Comparison of ENCODE assay signal across 9 mouse cellular contexts in the genomic region with DNA sequence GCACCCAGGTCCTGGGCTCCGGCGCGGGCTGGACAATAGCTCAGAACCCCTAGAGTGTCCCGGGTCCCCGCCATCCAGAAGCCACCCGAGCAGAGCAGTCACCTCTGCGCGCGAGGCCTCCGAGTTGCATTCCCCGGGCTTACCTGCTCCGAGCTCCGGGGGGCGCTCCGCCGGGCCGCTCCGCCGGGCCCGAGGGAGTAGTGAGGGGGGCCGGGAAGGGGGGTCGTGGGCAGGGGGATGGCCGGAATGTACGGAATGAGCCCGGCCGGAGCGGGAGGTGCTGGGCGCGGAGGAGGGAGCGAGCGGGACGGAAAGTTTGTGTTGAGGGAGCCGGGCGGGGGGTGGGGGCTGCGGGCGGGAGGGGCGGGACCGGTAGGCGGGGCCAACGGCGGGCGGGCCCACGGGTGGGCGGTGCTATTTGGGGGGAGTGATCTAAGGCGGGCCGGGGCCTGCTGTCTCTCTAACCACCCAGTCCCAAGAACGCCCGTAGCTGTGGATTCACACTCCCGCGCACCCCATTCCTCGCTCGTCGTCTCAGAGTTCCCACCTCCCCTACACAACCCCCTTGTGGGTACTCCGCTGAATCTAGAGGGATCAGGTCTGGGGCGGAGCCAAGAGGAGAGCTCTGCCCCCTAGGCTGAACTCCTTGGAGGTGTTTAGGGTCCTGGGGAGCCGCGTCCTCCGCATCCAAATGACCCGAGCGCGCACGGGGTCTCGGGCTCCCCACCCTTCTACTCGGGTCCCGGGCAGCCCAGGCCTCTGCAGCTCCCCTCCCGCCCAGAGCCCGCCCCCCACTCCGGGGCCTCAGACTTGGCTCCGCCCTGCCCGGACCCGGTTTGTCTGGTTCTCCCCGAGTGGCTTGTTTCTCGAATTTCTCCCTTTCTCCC. TPM values are rescaled to one million over a fixed set of nuclear protein-coding genes. Genes with fewer than 3 reads are reported as not detected.
DNase-seq lines count a peak whose midpoint lies in the region; ATAC-seq and TF ChIP-seq lines count a peak whose summit lies in the region.
"Had no signal": no experiment of that assay in that cellular context is flagged by ENCODE, and none has a peak within 500 bp of the region (broad histone marks: within the 10 kb centered on the region; RNA-seq: fewer than 3 reads in every experiment).

A gene (minus strand): TSS at position 352 of the 887 bp plus-strand sequence.

- ATAC-seq in hindbrain, embryonic 13.5 days (ENCODE audit: low FRiP score), result peak; percentile 69
- peak; percentile 69 for ATAC-seq in midbrain, postnatal 0 days (ENCODE audit: low FRiP score)
- ATAC-seq in monocyte, adult 5-6 weeks (replicated peaks; ENCODE audit: insufficient number of reproducible peaks, low FRiP score, low TSS enrichment, poor library complexity, severe bottlenecking), result no peak

- H3K27me3 ChIP-seq in ES-Bruce4 (ENCODE audit: control insufficient read depth, insufficient read depth, low read length, poor library complexity, severe bottlenecking), result no peaks in the 10 kb centered on the region
- peaks cover 73% of the 10 kb centered on the region for H3K27me3 ChIP-seq in hindbrain, embryonic 13.5 days
- peaks cover 11% of the 10 kb centered on the region for H3K27me3 ChIP-seq in midbrain, postnatal 0 days (ENCODE audit: insufficient read depth, low read length)

- H3K4me1 ChIP-seq in ES-Bruce4 (ENCODE audit: control insufficient read depth, insufficient read depth, low read length), result no peaks in the 10 kb centered on the region
- peaks cover 43% of the 10 kb centered on the region for H3K4me1 ChIP-seq in hindbrain, embryonic 13.5 days (replicated peaks)
- peaks cover 6% of the 10 kb centered on the region; the same call in 1 of the 2 replicates for H3K4me1 ChIP-seq in midbrain, postnatal 0 days (ENCODE audit: insufficient read depth, low read length)

- no peak for TF ChIP-seq EP300 in ES-Bruce4 (IDR thresholded peaks at IDR 0.05; ENCODE audit: insufficient read depth, low read depth, low read length)

- DNase-seq in adrenal gland, postnatal 10 days, result peak; percentile 90
- peak; percentile 77 for DNase-seq in gastrocnemius, adult 18-20 months (ENCODE audit: low spot score)
- DNase-seq in liver, result peak; percentile 86
- peak; percentile 68 for DNase-seq in midbrain, postnatal 0 days (ENCODE audit: low spot score)
- peak; percentile 91 for DNase-seq in testis, postnatal 10 days (ENCODE audit: low spot score)

- TF ChIP-seq POLR2A in ES-Bruce4 (IDR thresholded peaks at IDR 0.05; ENCODE audit: insufficient read depth, low read length), result peak; percentile 16

- WGBS in hindbrain, embryonic 13.5 days, result under 1% methylated on average over 60 of the region's 73 CpGs
- WGBS in midbrain, postnatal 0 days, result 1% methylated on average over 54 of the region's 73 CpGs

- no peaks in the 10 kb centered on the region for H3K9me3 ChIP-seq in ES-Bruce4 (replicated peaks; ENCODE audit: control insufficient read depth, insufficient read depth, low read length, poor library complexity, severe bottlenecking)
- no peaks in the 10 kb centered on the region for H3K9me3 ChIP-seq in hindbrain, embryonic 13.5 days
- H3K9me3 ChIP-seq in midbrain, postnatal 0 days (ENCODE audit: low read length), result no peaks in the 10 kb centered on the region

- peak within 1 kb of the TSS; percentile 86 for H3K9ac ChIP-seq in ES-Bruce4 (ENCODE audit: low read depth, poor library complexity, severe bottlenecking)
- peak within 1 kb of the TSS; percentile 78 for H3K9ac ChIP-seq in hindbrain, embryonic 13.5 days
- peak within 1 kb of the TSS; percentile 62 for H3K9ac ChIP-seq in midbrain, postnatal 0 days (replicated peaks; ENCODE audit: low read length, poor library complexity, severe bottlenecking)

- peak within 1 kb of the TSS; percentile 82 for H3K4me3 ChIP-seq in ES-Bruce4 (ENCODE audit: low read depth, low read length)
- peak within 1 kb of the TSS; percentile 57 for H3K4me3 ChIP-seq in hindbrain, embryonic 13.5 days
- H3K4me3 ChIP-seq in midbrain, postnatal 0 days (ENCODE audit: low read depth, low read length), result peak within 1 kb of the TSS; percentile 49

- H3K4me2 ChIP-seq in hindbrain, embryonic 13.5 days, result peak within 1 kb of the TSS; percentile 84
- peak within 1 kb of the TSS; percentile 97 for H3K4me2 ChIP-seq in midbrain, postnatal 0 days (ENCODE audit: low read depth, low read length, poor library complexity, severe bottlenecking)

- TF ChIP-seq CTCF in ES-Bruce4 (IDR thresholded peaks at IDR 0.05; ENCODE audit: low read depth, low read length), result no peak
- TF ChIP-seq CTCF in midbrain, postnatal 0 days (IDR thresholded peaks at IDR 0.05), result peak; percentile 28

- no peaks in the 10 kb centered on the region for H3K36me3 ChIP-seq in ES-Bruce4 (ENCODE audit: control insufficient read depth, insufficient read depth, low read length, poor library complexity, severe bottlenecking)
- H3K36me3 ChIP-seq in hindbrain, embryonic 13.5 days, result no peaks in the 10 kb centered on the region
- H3K36me3 ChIP-seq in midbrain, postnatal 0 days (ENCODE audit: insufficient read depth, low read length), result no peaks in the 10 kb centered on the region

- peak within 1 kb of the TSS; percentile 85 for H3K27ac ChIP-seq in ES-Bruce4 (ENCODE audit: insufficient read depth, low read length)
- H3K27ac ChIP-seq in hindbrain, embryonic 13.5 days, result peak within 1 kb of the TSS; percentile 62
- H3K27ac ChIP-seq in midbrain, postnatal 0 days (ENCODE audit: low read depth, low read length), result peak within 1 kb of the TSS; percentile 62; the same call in 1 of the 2 replicates
- H3K27ac ChIP-seq: macrophage had no signal

RNA-seq across cellular contexts. Expression of the gene that starts here (rescaled TPM):
- polyA plus RNA-seq in ES-Bruce4 (2011; ENCODE audit: insufficient read depth, insufficient read length, low read depth, missing spikeins), result 28.6 and 31.9 TPM in 2 replicates
- total RNA-seq in adrenal gland, postnatal 10 days (2021), result 10 to 100 TPM; 12.8 to 13.5 TPM
- total RNA-seq in gastrocnemius, adult 18-20 months (2021), result 1 to 10 TPM; 5.3 to 6.9 TPM
- 1.8 and 2.0 TPM in 2 replicates for polyA plus RNA-seq in hindbrain, embryonic 13.5 days (2015; fragmentation: Nextera tagmentation; extraction: Ambion mirVana)
- total RNA-seq in midbrain, postnatal 0 days (2014; rRNA removed), result 4.8 and 5.4 TPM in 2 replicates
- 1.2 and 1.3 TPM in 2 replicates for polyA plus RNA-seq in midbrain, postnatal 0 days (2015; fragmentation: Nextera tagmentation; extraction: Ambion mirVana)
- not detected in 3 replicates for total RNA-seq in monocyte, adult 5-6 weeks (2017)
- polyA plus RNA-seq: macrophage had no signal
